Mouse (Mus musculus): ENCODE results near the gene Sept5.
A peak's percentile ranks its signal among the peaks of the same experiment; 100 is the strongest.

Gene Sept5

GRCm38 (mm10) chr16:18613301-18613700 lies 16.5 kb downstream of the Sept5 start:
- Histone ChIP-seq H3K36me3 (ENCODE audit: insufficient read depth, low read length) (no peaks in the 10 kb centered on the region), H3K4me1 (replicated peaks; ENCODE audit: low read depth, low read length) (peaks cover 22% of the 10 kb centered on the region), H3K4me3 (replicated peaks; ENCODE audit: low read length) (no peak overlapping the region), H3K27me3 (ENCODE audit: insufficient read depth, low read length) (peaks cover 88% of the 10 kb centered on the region), H3K9me3 (ENCODE audit: low read length) (no peaks in the 10 kb centered on the region)
- TF ChIP-seq CTCF (conservative IDR thresholded peaks at IDR 0.05; ENCODE audit: low read length): no peak
- no peak for TF ChIP-seq POU5F1 (IDR thresholded peaks at IDR 0.05; ENCODE audit: borderline replicate concordance, low read length)
- TF ChIP-seq NANOG (IDR thresholded peaks at IDR 0.05; ENCODE audit: borderline replicate concordance, low read length): no peak

GRCm38 (mm10) chr16:18611752-18612151 lies 18.0 kb downstream of the Sept5 start:
- peaks cover 86% of the 10 kb centered on the region for H3K27me3 ChIP-seq (ENCODE audit: insufficient read depth, low read length)
- H3K36me3 ChIP-seq (ENCODE audit: insufficient read depth, low read length): no peaks in the 10 kb centered on the region
- H3K4me1 ChIP-seq (replicated peaks; ENCODE audit: low read depth, low read length): peaks cover 21% of the 10 kb centered on the region
- H3K9me3 ChIP-seq (ENCODE audit: low read length): no peaks in the 10 kb centered on the region
- peak overlapping the region; percentile 37 for H3K4me3 ChIP-seq (replicated peaks; ENCODE audit: low read length)
- TF ChIP-seq NANOG (IDR thresholded peaks at IDR 0.05; ENCODE audit: borderline replicate concordance, low read length) (no peak), POU5F1 (IDR thresholded peaks at IDR 0.05; ENCODE audit: borderline replicate concordance, low read length) (no peak), CTCF (conservative IDR thresholded peaks at IDR 0.05; ENCODE audit: low read length) (no peak)

GRCm38 (mm10) chr16:18609099-18609498 lies 20.7 kb downstream of the Sept5 start:
- H3K9me3 ChIP-seq (ENCODE audit: low read length): no peaks in the 10 kb centered on the region
- H3K36me3 ChIP-seq (ENCODE audit: insufficient read depth, low read length): no peaks in the 10 kb centered on the region
- H3K4me3 ChIP-seq (replicated peaks; ENCODE audit: low read length): no peak overlapping the region
- peaks cover 87% of the 10 kb centered on the region for H3K27me3 ChIP-seq (ENCODE audit: insufficient read depth, low read length)
- H3K4me1 ChIP-seq (replicated peaks; ENCODE audit: low read depth, low read length): peaks cover 21% of the 10 kb centered on the region
- no peak for TF ChIP-seq CTCF (conservative IDR thresholded peaks at IDR 0.05; ENCODE audit: low read length)
- no peak for TF ChIP-seq NANOG (IDR thresholded peaks at IDR 0.05; ENCODE audit: borderline replicate concordance, low read length)

- no peak for TF ChIP-seq CTCF (conservative IDR thresholded peaks at IDR 0.05; ENCODE audit: low read length)
- no peak for TF ChIP-seq NANOG (IDR thresholded peaks at IDR 0.05; ENCODE audit: borderline replicate concordance, low read length)
- TF ChIP-seq POU5F1 (IDR thresholded peaks at IDR 0.05; ENCODE audit: borderline replicate concordance, low read length): no peak
- H3K27me3 ChIP-seq (ENCODE audit: insufficient read depth, low read length): peaks cover 87% of the 10 kb centered on the region
- peaks cover 21% of the 10 kb centered on the region for H3K4me1 ChIP-seq (replicated peaks; ENCODE audit: low read depth, low read length)
- no peaks in the 10 kb centered on the region for H3K36me3 ChIP-seq (ENCODE audit: insufficient read depth, low read length)
- no peaks in the 10 kb centered on the region for H3K9me3 ChIP-seq (ENCODE audit: low read length)
- peak overlapping the region; percentile 21; the same call in 1 of the 2 replicates for H3K4me3 ChIP-seq (replicated peaks; ENCODE audit: low read length)
Observed at GRCm38 (mm10) chr16:18608226-18608625, 21.5 kb downstream of the Sept5 start.

GRCm38 (mm10) chr16:18605705-18606104 lies 24.0 kb downstream of the Sept5 start:
- peaks cover 82% of the 10 kb centered on the region for H3K27me3 ChIP-seq (ENCODE audit: insufficient read depth, low read length)
- no peaks in the 10 kb centered on the region for H3K9me3 ChIP-seq (ENCODE audit: low read length)
- no peak overlapping the region for H3K4me3 ChIP-seq (replicated peaks; ENCODE audit: low read length)
- H3K36me3 ChIP-seq (ENCODE audit: insufficient read depth, low read length): no peaks in the 10 kb centered on the region
- no peak for TF ChIP-seq POU5F1 (IDR thresholded peaks at IDR 0.05; ENCODE audit: borderline replicate concordance, low read length)
- TF ChIP-seq NANOG (IDR thresholded peaks at IDR 0.05; ENCODE audit: borderline replicate concordance, low read length): no peak
- no peak for TF ChIP-seq CTCF (conservative IDR thresholded peaks at IDR 0.05; ENCODE audit: low read length)
- H3K4me1 ChIP-seq (replicated peaks; ENCODE audit: low read depth, low read length): peaks cover 17% of the 10 kb centered on the region

- Histone ChIP-seq H3K4me1 (replicated peaks; ENCODE audit: low read depth, low read length) (peaks cover 17% of the 10 kb centered on the region), H3K4me3 (replicated peaks; ENCODE audit: low read length) (no peak overlapping the region), H3K9me3 (ENCODE audit: low read length) (no peaks in the 10 kb centered on the region), H3K36me3 (ENCODE audit: insufficient read depth, low read length) (no peaks in the 10 kb centered on the region), H3K27me3 (ENCODE audit: insufficient read depth, low read length) (peaks cover 78% of the 10 kb centered on the region)
- TF ChIP-seq CTCF (conservative IDR thresholded peaks at IDR 0.05; ENCODE audit: low read length) (no peak), NANOG (IDR thresholded peaks at IDR 0.05; ENCODE audit: borderline replicate concordance, low read length) (no peak), POU5F1 (IDR thresholded peaks at IDR 0.05; ENCODE audit: borderline replicate concordance, low read length) (no peak)
Observed at GRCm38 (mm10) chr16:18604267-18604701, 25.5 kb downstream of the Sept5 start.

- Histone ChIP-seq H3K4me1 (replicated peaks; ENCODE audit: low read depth, low read length) (peaks cover 6% of the 10 kb centered on the region; the same call in 1 of the 2 replicates), H3K4me3 (replicated peaks; ENCODE audit: low read length) (0 out of 2 replicates have a peak overlapping the region, but pooled peaks have one; percentile 4), H3K9me3 (ENCODE audit: low read length) (no peaks in the 10 kb centered on the region), H3K27me3 (ENCODE audit: insufficient read depth, low read length) (peaks cover 68% of the 10 kb centered on the region), H3K36me3 (ENCODE audit: insufficient read depth, low read length) (no peaks in the 10 kb centered on the region)
- TF ChIP-seq POU5F1 (IDR thresholded peaks at IDR 0.05; ENCODE audit: borderline replicate concordance, low read length) (no peak), CTCF (conservative IDR thresholded peaks at IDR 0.05; ENCODE audit: low read length) (no peak), NANOG (IDR thresholded peaks at IDR 0.05; ENCODE audit: borderline replicate concordance, low read length) (no peak)
Observed at GRCm38 (mm10) chr16:18601447-18601846, 28.3 kb downstream of the Sept5 start.

- Histone ChIP-seq H3K36me3 (ENCODE audit: insufficient read depth, low read length) (no peaks in the 10 kb centered on the region), H3K4me3 (replicated peaks; ENCODE audit: low read length) (no peak overlapping the region), H3K9me3 (ENCODE audit: low read length) (no peaks in the 10 kb centered on the region), H3K27me3 (ENCODE audit: insufficient read depth, low read length) (peaks cover 68% of the 10 kb centered on the region), H3K4me1 (replicated peaks; ENCODE audit: low read depth, low read length) (peaks cover 6% of the 10 kb centered on the region; the same call in 1 of the 2 replicates)
- TF ChIP-seq CTCF (conservative IDR thresholded peaks at IDR 0.05; ENCODE audit: low read length) (no peak), POU5F1 (IDR thresholded peaks at IDR 0.05; ENCODE audit: borderline replicate concordance, low read length) (no peak), NANOG (IDR thresholded peaks at IDR 0.05; ENCODE audit: borderline replicate concordance, low read length) (no peak)
Observed at GRCm38 (mm10) chr16:18598006-18598405, 31.7 kb downstream of the Sept5 start.

GRCm38 (mm10) chr16:18596255-18596654 lies 33.5 kb downstream of the Sept5 start:
- no peaks in the 10 kb centered on the region for H3K9me3 ChIP-seq (ENCODE audit: low read length)
- H3K27me3 ChIP-seq (ENCODE audit: insufficient read depth, low read length): peaks cover 78% of the 10 kb centered on the region
- H3K36me3 ChIP-seq (ENCODE audit: insufficient read depth, low read length): no peaks in the 10 kb centered on the region
- peaks cover 8% of the 10 kb centered on the region for H3K4me1 ChIP-seq (replicated peaks; ENCODE audit: low read depth, low read length)
- TF ChIP-seq POU5F1 (IDR thresholded peaks at IDR 0.05; ENCODE audit: borderline replicate concordance, low read length) (no peak), NANOG (IDR thresholded peaks at IDR 0.05; ENCODE audit: borderline replicate concordance, low read length) (no peak), CTCF (conservative IDR thresholded peaks at IDR 0.05; ENCODE audit: low read length) (no peak)
- no peak overlapping the region for H3K4me3 ChIP-seq (replicated peaks; ENCODE audit: low read length)
